Mouse (Mus musculus): ENCODE measurements around the gene Sorbs1.

- TF ChIP-seq CTCF (IDR thresholded peaks at IDR 0.05; ENCODE audit: low read depth) (no peak), EP300 (IDR thresholded peaks at IDR 0.05; ENCODE audit: low read depth) (no peak)
Observed at GRCm38 (mm10) chr19:40394555-40395320, 118.8 kb downstream of the Sorbs1 start.

Data from liver, embryonic 14.5 days (tissue).